Mouse (Mus musculus) heart, postnatal 0 days (tissue): ENCODE data around the gene Eef1e1. TPM values are rescaled to one million over a fixed set of nuclear protein-coding genes. Genes with fewer than 3 reads are reported as not detected.
"Not testable (repeated sequence)": the region's sequence is repeated elsewhere in the genome, so short reads cannot be mapped to it uniquely, and the experiment has no call there.

Source experiments
- ATAC-seq: fragments of 200-750 bp; cut with Nextera tagmentation; 2 replicates; pipeline ENCODE4 v1.8.0; 2017; ENCODE audit warnings: low read depth, moderate number of reproducible peaks, moderate library complexity; ENCODE audit not compliant: insufficient read depth
- DNase-seq: peaks from one replicate; pipeline ENCODE4 v3.0.0-alpha.2; 2016; ENCODE audit warnings: low spot score
- H3K27ac ChIP-seq: fragments of 300-500 bp; sonication (generic); 2 replicates; pipeline ENCODE4 v1.5.1; 2014; ENCODE audit warnings: low read depth, mild to moderate bottlenecking
- H3K27me3 ChIP-seq: fragments of 300-500 bp; sonication (generic); 2 replicates; pipeline ENCODE4 v1.6.1; 2014; ENCODE audit warnings: low read length, mixed read lengths; ENCODE audit not compliant: control insufficient read depth, insufficient read depth
- H3K36me3 ChIP-seq: fragments of 300-500 bp; sonication (generic); replicated peaks from 2 replicates; pipeline ENCODE4 v1.6.1; 2014; ENCODE audit warnings: low read length, mixed read lengths; ENCODE audit not compliant: control insufficient read depth, insufficient read depth
- H3K4me1 ChIP-seq: fragments of 300-500 bp; sonication (generic); 2 replicates; pipeline ENCODE4 v1.6.1; 2014; ENCODE audit warnings: antibody characterized with exemption; ENCODE audit not compliant: control insufficient read depth, insufficient read depth
- H3K4me2 ChIP-seq: fragments of 300-500 bp; sonication (generic); 2 replicates; pipeline ENCODE4 v1.6.1; 2014; ENCODE audit warnings: low read depth, mild to moderate bottlenecking, low read length, moderate library complexity
- H3K4me3 ChIP-seq: fragments of 300-500 bp; sonication (generic); 2 replicates; pipeline ENCODE4 v1.5.1; 2014; ENCODE audit warnings: low read depth, low read length
- H3K9ac ChIP-seq: fragments of 300-500 bp; sonication (generic); replicated peaks from 2 replicates; pipeline ENCODE4 v1.6.1; 2014; ENCODE audit warnings: low read depth, low read length, mixed read lengths
- H3K9me3 ChIP-seq: fragments of 300-500 bp; sonication (generic); replicated peaks from 2 replicates; pipeline ENCODE4 v1.6.1; 2016; ENCODE audit warnings: low read length; ENCODE audit not compliant: control insufficient read depth
- CTCF ChIP-seq: IDR thresholded peaks from 2 replicates; pipeline ENCODE4 v1.5.1; 2016; ENCODE audit warnings: antibody characterized with exemption, control low read depth, low read depth
- EP300 ChIP-seq: IDR thresholded peaks from 2 replicates; pipeline ENCODE4 v1.6.1; 2016; ENCODE audit warnings: antibody characterized with exemption, low read depth
- WGBS: fragments of 180-500 bp; shearing (Covaris S2); extraction: QIAGEN DNeasy Blood & Tissue Kit; methylation state at CpG from one replicate; pipeline ENCODE4 v1.1.7; 2014; 5-methylcytosine and 5-hydroxymethylcytosine counted together
- polyA plus RNA-seq: library from polyadenylated mRNA; unstranded; fragments of >200 nt; fragmentation: Nextera tagmentation; extraction: Ambion mirVana; gene quantifications from 2 replicates; pipeline ENCODE4 v1.2.1, GENCODE M21; 2015
- total RNA-seq: library from RNA; depleted of rRNA; stranded (reverse); fragments of >200 nt; gene quantifications from 2 replicates; pipeline ENCODE4 v1.2.3, GENCODE M21; 2014; ENCODE audit warnings: low replicate concordance; rRNA removed

The Eef1e1 gene
- total RNA-seq (11.0 and 15.3 TPM in 2 replicates), polyA plus RNA-seq (21.9 and 22.1 TPM in 2 replicates)

GRCm38 (mm10) chr13:38658528-38659280, at the start of gene Eef1e1:
Gene Eef1e1, minus strand, starts transcription at chr13:38659058.
- Histone ChIP-seq H3K9me3 (no peaks in the 10 kb centered on the region), H3K9ac (peak within 1 kb of the TSS; percentile 77)
- under 1% methylated on average over 59 of the region's 59 CpGs for WGBS

GRCm38 (mm10) chr13:38690845-38691244, 32.0 kb upstream of the Eef1e1 start:
- no peak overlapping the region for H3K9ac ChIP-seq
- no peaks in the 10 kb centered on the region for H3K9me3 ChIP-seq
- no peaks in the 10 kb centered on the region for H3K27me3 ChIP-seq
- H3K36me3 ChIP-seq = no peaks in the 10 kb centered on the region
- WGBS = 65% methylated on average over 6 of the region's 6 CpGs
- DNase-seq (no peak), ATAC-seq (no peak)
- no peak overlapping the region for H3K4me2 ChIP-seq
- TF ChIP-seq CTCF = no peak
- TF ChIP-seq EP300 = no peak
- no peak overlapping the region for H3K27ac ChIP-seq
- no peak overlapping the region for H3K4me3 ChIP-seq
- no peaks in the 10 kb centered on the region for H3K4me1 ChIP-seq

More at GRCm38 (mm10) chr13:38658528-38659280, at the start of gene Eef1e1:
- peaks cover 26% of the 10 kb centered on the region for H3K36me3 ChIP-seq
- ATAC-seq (peak; percentile 99), DNase-seq (peak; percentile 91)
- H3K27me3 ChIP-seq = no peaks in the 10 kb centered on the region
- TF ChIP-seq EP300 = no peak
- TF ChIP-seq CTCF = peak; percentile 63
- H3K27ac ChIP-seq = peak within 1 kb of the TSS; percentile 80
- H3K4me2 ChIP-seq = peak within 1 kb of the TSS; percentile 63
- H3K4me1 ChIP-seq = peaks cover 6% of the 10 kb centered on the region; the same call in 1 of the 2 replicates
- peak within 1 kb of the TSS; percentile 85 for H3K4me3 ChIP-seq

GRCm38 (mm10) chr13:38690028-38690427, 31.2 kb upstream of the Eef1e1 start:
- WGBS = 22% methylated on average over 3 of the region's 3 CpGs
- H3K36me3 ChIP-seq = no peaks in the 10 kb centered on the region
- no peak overlapping the region for H3K9ac ChIP-seq
- H3K4me1 ChIP-seq = no peaks in the 10 kb centered on the region
- TF ChIP-seq EP300 (no peak), CTCF (peak; percentile 55)
- H3K27ac ChIP-seq = no peak overlapping the region
- H3K27me3 ChIP-seq = no peaks in the 10 kb centered on the region
- DNase-seq = peak; percentile 9
- ATAC-seq = no peak
- H3K4me2 ChIP-seq = no peak overlapping the region
- no peak overlapping the region for H3K4me3 ChIP-seq
- no peaks in the 10 kb centered on the region for H3K9me3 ChIP-seq

GRCm38 (mm10) chr13:38688761-38689160, 29.9 kb upstream of the Eef1e1 start:
- no peaks in the 10 kb centered on the region for H3K9me3 ChIP-seq
- ATAC-seq (no peak), DNase-seq (no peak)
- H3K27ac ChIP-seq = no peak overlapping the region
- no peak for TF ChIP-seq CTCF
- TF ChIP-seq EP300 = no peak
- H3K36me3 ChIP-seq = no peaks in the 10 kb centered on the region
- H3K27me3 ChIP-seq = no peaks in the 10 kb centered on the region
- 80% methylated on average over 11 of the region's 11 CpGs for WGBS
- no peak overlapping the region for H3K4me3 ChIP-seq
- no peak overlapping the region for H3K9ac ChIP-seq
- no peaks in the 10 kb centered on the region for H3K4me1 ChIP-seq
- no peak overlapping the region for H3K4me2 ChIP-seq

GRCm38 (mm10) chr13:38672336-38672735, 13.5 kb upstream of the Eef1e1 start:
- Histone ChIP-seq H3K36me3 (no peaks in the 10 kb centered on the region), H3K9ac (no peak overlapping the region), H3K27me3 (no peaks in the 10 kb centered on the region), H3K9me3 (no peaks in the 10 kb centered on the region), H3K4me3 (no peak overlapping the region), H3K4me1 (no peaks in the 10 kb centered on the region), H3K27ac (no peak overlapping the region), H3K4me2 (no peak overlapping the region)
- 73% methylated on average over 9 of the region's 9 CpGs for WGBS
- DNase-seq (no peak), ATAC-seq (no peak)
- TF ChIP-seq EP300 (no peak), CTCF (no peak)

- WGBS = 90% methylated on average over 6 of the region's 6 CpGs
- H3K27ac ChIP-seq, H3K36me3 ChIP-seq, ATAC-seq, H3K4me1 ChIP-seq, H3K27me3 ChIP-seq, H3K9ac ChIP-seq, H3K4me3 ChIP-seq, DNase-seq, H3K4me2 ChIP-seq, H3K9me3 ChIP-seq: not testable (repeated sequence)
Measured at GRCm38 (mm10) chr13:38671451-38671850, 12.6 kb upstream of the Eef1e1 start.
